Mouse (Mus musculus) G1E (cell line): Measurements from ENCODE around the gene Icmt. TPM values are rescaled to one million over a fixed set of nuclear protein-coding genes. Genes with fewer than 3 reads are reported as not detected.
A peak's percentile ranks its signal among the peaks of the same experiment; 100 is the strongest.

Experiments
- ATAC-seq: 2 replicates; pipeline ENCODE4 v1.8.0; 2016; ENCODE audit warnings: mild to moderate bottlenecking; ENCODE audit not compliant: insufficient number of reproducible peaks, poor library complexity, low FRiP score, severe bottlenecking; ENCODE audit errors: extremely low read depth
- DNase-seq: peaks from one replicate; pipeline ENCODE4 v3.0.0; 2012; ENCODE audit warnings: low spot score
- H3K27me3 ChIP-seq: 2 replicates; pipeline ENCODE4 v1.6.1; 2012; ENCODE audit warnings: mild to moderate bottlenecking, low read length, inconsistent platforms; ENCODE audit not compliant: insufficient read depth
- H3K36me3 ChIP-seq: replicated peaks from 2 replicates; pipeline ENCODE3; 2012; ENCODE audit warnings: mild to moderate bottlenecking, inconsistent platforms
- H3K4me1 ChIP-seq: 2 replicates; pipeline ENCODE4 v1.6.1; 2012; ENCODE audit warnings: low read depth, low read length, inconsistent platforms, mixed read lengths; ENCODE audit not compliant: insufficient read depth
- H3K4me3 ChIP-seq: 2 replicates; pipeline ENCODE4 v1.5.1; 2012; ENCODE audit warnings: low read depth, mild to moderate bottlenecking, inconsistent platforms, low read length, moderate library complexity, mixed read lengths
- H3K9me3 ChIP-seq: replicated peaks from 2 replicates; pipeline ENCODE4 v1.6.1; 2012; ENCODE audit warnings: inconsistent platforms
- CTCF ChIP-seq: IDR thresholded peaks from 2 replicates; pipeline ENCODE4 v1.5.1; 2012; ENCODE audit warnings: low read depth, low read length, inconsistent platforms, mixed read lengths
- GATA1 ChIP-seq: IDR thresholded peaks from 2 replicates; pipeline ENCODE4 v1.6.1; 2012; ENCODE audit warnings: borderline replicate concordance, low read length, inconsistent platforms, mixed read lengths
- GATA2 ChIP-seq: IDR thresholded peaks from 2 replicates; pipeline ENCODE4 v1.6.1; 2012; ENCODE audit warnings: low read depth, low read length, inconsistent platforms, borderline replicate concordance
- POLR2AphosphoS5 ChIP-seq: IDR thresholded peaks from 2 replicates; pipeline ENCODE4 v1.6.1; 2012; ENCODE audit warnings: low read depth, low read length, inconsistent platforms; ENCODE audit not compliant: insufficient replicate concordance
- TAL1 ChIP-seq: conservative IDR thresholded peaks from 2 replicates; pipeline ENCODE4 v1.6.1; 2012; ENCODE audit warnings: low read depth, low read length, inconsistent platforms, mixed read lengths
- polyA plus RNA-seq: library from polyadenylated mRNA; stranded (reverse); fragments of >175 nt; gene quantifications from 2 replicates; pipeline ENCODE4 v1.2.3, GENCODE M21; 2012
- total RNA-seq, 2 experiments: library from RNA; stranded (forward) in 1 of 2; stranded (reverse) in 1 of 2; fragments of 200-1000 nt in 1 of 2; fragments of >200 nt in 1 of 2; fragmentation: Nextera tagmentation in 1 of 2; gene quantifications; 2 replicates each; pipeline ENCODE4 v1.2.3; 2014 to 2017

Icmt gene
- total and polyA plus RNA-seq, 3 experiments: 19.0 to 21.9 (median 21.5) TPM

DNA sequence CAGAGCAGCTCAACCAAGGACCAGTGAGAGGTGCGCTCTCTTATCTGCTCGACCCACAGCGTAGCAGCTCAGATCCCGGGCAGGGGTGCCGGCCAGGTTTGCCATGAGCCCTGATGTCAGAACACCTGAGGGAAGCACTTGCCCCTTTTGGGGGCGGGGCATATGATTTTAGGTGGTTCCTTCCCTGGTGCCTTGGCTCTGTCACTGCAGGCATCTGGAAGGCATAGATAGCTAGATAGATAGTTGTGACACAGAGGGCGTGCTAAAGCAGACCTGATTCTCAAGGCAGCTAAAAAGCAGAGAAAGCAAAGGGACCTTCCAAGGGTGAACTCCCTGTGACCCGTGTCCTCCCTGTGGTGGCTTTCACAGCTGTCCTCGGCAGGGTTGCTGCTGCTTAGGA lies 33.9 kb upstream of the Icmt start:
- no peak for DNase-seq
- no peaks in the 10 kb centered on the region for H3K27me3 ChIP-seq
- H3K4me3 ChIP-seq: no peak overlapping the region; the same call in 1 of the 2 replicates
- peaks cover 32% of the 10 kb centered on the region for H3K4me1 ChIP-seq
- TF ChIP-seq TAL1 (no peak), POLR2AphosphoS5 (no peak), GATA1 (no peak), CTCF (no peak), GATA2 (no peak)
- peaks cover 92% of the 10 kb centered on the region for H3K36me3 ChIP-seq
- no peak for ATAC-seq
- H3K9me3 ChIP-seq: no peaks in the 10 kb centered on the region

DNA sequence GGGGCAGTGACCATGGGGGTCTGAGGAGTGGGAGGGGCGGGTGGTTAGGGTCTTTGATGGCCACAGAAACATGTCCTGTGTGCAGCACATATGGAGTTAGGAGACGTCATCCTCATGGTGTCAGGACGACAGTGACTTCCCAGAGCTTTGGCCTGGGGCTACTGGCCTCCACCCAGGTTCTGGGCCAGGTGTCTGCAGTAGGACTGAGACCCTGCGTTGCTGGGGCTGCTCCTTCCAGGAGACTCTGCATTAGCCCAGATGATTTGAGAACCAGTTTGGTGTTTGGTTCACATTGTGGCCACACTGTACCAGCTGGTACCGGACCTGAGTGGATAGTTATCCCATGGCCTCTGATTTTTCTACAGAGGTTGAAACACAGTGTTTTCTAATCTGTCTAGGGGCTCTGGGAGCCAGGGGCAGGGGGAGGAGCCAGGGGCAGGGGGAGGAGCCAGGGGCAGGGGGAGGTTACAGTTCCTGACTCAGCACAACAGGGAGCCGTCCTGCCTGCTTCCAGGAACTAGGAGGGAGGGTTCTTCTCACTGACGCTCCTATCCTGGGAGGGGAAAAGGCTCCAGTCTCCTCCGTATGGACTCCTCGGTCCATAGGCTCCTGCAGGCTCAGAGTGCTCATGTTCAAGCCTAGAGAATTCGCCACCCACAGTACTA lies 33.4 kb upstream of the Icmt start:
- ATAC-seq (peak; percentile 77), DNase-seq (peak; percentile 84)
- Histone ChIP-seq H3K4me3 (peak overlapping the region; percentile 2; the same call in 1 of the 2 replicates), H3K27me3 (no peaks in the 10 kb centered on the region), H3K9me3 (no peaks in the 10 kb centered on the region), H3K4me1 (peaks cover 32% of the 10 kb centered on the region), H3K36me3 (peaks cover 92% of the 10 kb centered on the region)
- TF ChIP-seq CTCF: no peak
- TF ChIP-seq GATA2: no peak
- no peak for TF ChIP-seq GATA1
- no peak for TF ChIP-seq POLR2AphosphoS5
- TF ChIP-seq TAL1: no peak

DNA sequence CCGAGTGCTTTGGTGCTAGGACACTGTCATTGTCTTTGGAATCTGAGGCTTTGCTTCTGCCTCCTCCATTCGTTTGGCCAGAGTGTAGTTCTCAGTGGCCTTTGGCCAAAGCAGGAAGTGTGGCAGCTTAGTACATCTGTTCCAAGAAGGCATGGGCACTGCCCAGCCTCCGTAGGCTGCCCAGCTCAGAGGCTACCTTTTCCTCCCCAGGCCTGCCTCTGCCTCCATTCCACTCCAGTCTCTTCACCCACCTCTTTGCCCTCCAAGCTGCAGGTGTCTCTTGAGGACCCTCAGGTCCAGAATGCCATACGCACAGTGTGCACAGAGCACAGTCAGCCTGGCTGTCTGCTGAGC lies 32.9 kb upstream of the Icmt start:
- peak overlapping the region; percentile 2; the same call in 1 of the 2 replicates for H3K4me3 ChIP-seq
- ATAC-seq: no peak
- no peak for DNase-seq
- peaks cover 32% of the 10 kb centered on the region for H3K4me1 ChIP-seq
- H3K27me3 ChIP-seq: no peaks in the 10 kb centered on the region
- peaks cover 92% of the 10 kb centered on the region for H3K36me3 ChIP-seq
- no peaks in the 10 kb centered on the region for H3K9me3 ChIP-seq
- TF ChIP-seq GATA2 (no peak), TAL1 (no peak)

- DNase-seq (no peak), ATAC-seq (no peak)
- no peaks in the 10 kb centered on the region for H3K27me3 ChIP-seq
- peaks cover 32% of the 10 kb centered on the region for H3K4me1 ChIP-seq
- H3K9me3 ChIP-seq: no peaks in the 10 kb centered on the region
- TF ChIP-seq GATA2 (no peak), GATA1 (no peak), CTCF (no peak), POLR2AphosphoS5 (no peak), TAL1 (no peak)
- no peak overlapping the region for H3K4me3 ChIP-seq
- H3K36me3 ChIP-seq: peaks cover 92% of the 10 kb centered on the region
These were observed 32.0 kb upstream of the Icmt start for GRCm38 (mm10) chr4:152264867-152265568.

DNA sequence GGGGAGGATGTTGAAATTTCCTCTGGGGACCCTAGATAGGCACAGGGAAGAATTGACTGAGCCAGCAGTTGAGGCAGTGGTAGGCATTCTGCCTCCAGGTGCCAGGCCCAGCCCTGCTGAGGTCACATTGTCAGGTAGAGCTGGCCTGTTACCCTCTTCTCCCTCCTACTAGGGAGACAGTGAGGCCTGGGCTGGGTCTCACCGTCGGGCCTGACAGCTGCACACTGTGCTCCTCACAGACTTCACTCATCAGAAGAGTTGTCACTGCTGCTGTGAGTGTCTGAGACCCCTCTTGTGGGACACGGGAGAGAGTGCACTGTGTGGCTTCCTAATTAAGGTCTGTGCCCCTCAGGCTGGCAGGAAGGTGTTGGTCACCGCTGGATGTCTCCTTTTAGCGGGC lies 31.2 kb upstream of the Icmt start:
- TF ChIP-seq CTCF (no peak), GATA2 (no peak), TAL1 (no peak), POLR2AphosphoS5 (no peak), GATA1 (no peak)
- Histone ChIP-seq H3K27me3 (no peaks in the 10 kb centered on the region), H3K4me1 (peaks cover 32% of the 10 kb centered on the region), H3K4me3 (no peak overlapping the region), H3K9me3 (no peaks in the 10 kb centered on the region), H3K36me3 (peaks cover 92% of the 10 kb centered on the region)
- DNase-seq: no peak
- no peak for ATAC-seq

DNA sequence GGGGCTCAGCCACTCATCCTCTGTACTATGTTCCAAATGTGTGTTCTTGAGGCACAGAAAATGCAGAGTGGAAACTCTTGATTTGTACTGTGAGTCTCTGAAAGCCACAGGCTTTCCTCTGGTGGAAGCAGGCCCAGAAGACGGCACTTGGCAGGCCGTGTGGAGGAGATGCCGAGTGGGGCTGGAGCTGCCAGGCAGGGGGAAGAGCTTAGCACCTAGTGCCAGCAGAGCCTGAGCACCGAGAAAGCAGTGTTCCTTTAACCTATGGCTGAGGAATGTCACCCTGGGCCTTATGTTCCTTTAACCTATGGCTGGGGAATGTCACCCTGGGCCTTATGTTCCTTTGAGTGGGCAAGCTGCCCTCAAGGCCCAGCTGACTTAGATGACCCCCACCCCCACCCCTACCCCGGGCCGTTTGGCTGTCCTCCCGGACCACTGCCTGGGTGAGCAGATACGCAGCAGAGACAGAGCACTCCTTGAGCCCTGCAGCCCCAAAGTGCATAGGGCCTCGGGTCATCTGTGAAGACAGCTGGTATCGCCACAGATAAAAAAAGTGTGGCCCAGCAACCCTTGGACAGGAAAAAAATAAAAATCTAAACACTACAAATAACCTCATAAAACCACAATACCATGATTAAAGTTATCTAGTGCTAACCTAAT lies 30.7 kb upstream of the Icmt start:
- TF ChIP-seq POLR2AphosphoS5: no peak
- TF ChIP-seq TAL1: no peak
- TF ChIP-seq GATA2: no peak
- TF ChIP-seq GATA1: no peak
- no peak for TF ChIP-seq CTCF
- DNase-seq: no peak
- Histone ChIP-seq H3K4me3 (no peak overlapping the region), H3K4me1 (peaks cover 32% of the 10 kb centered on the region), H3K9me3 (no peaks in the 10 kb centered on the region), H3K36me3 (peaks cover 92% of the 10 kb centered on the region), H3K27me3 (no peaks in the 10 kb centered on the region)
- no peak for ATAC-seq
